Mouse (Mus musculus) heart, postnatal 4 days (tissue): ENCODE data around the gene Acbd5. TPM values are rescaled to one million over a fixed set of nuclear protein-coding genes. Genes with fewer than 3 reads are reported as not detected.
"Not testable (repeated sequence)": the region's sequence is repeated elsewhere in the genome, so short reads cannot be mapped to it uniquely, and the experiment has no call there.

Experiments
- DNase-seq: peaks from one replicate; pipeline ENCODE4 v3.0.0; 2021
- total RNA-seq, 2 experiments: library from RNA; stranded (reverse); gene quantifications; 2 replicates each; pipeline ENCODE4 v1.2.3; 2021

Gene Acbd5
- 10 to 100 TPM; 24.0 to 27.1 TPM for total RNA-seq

DNA sequence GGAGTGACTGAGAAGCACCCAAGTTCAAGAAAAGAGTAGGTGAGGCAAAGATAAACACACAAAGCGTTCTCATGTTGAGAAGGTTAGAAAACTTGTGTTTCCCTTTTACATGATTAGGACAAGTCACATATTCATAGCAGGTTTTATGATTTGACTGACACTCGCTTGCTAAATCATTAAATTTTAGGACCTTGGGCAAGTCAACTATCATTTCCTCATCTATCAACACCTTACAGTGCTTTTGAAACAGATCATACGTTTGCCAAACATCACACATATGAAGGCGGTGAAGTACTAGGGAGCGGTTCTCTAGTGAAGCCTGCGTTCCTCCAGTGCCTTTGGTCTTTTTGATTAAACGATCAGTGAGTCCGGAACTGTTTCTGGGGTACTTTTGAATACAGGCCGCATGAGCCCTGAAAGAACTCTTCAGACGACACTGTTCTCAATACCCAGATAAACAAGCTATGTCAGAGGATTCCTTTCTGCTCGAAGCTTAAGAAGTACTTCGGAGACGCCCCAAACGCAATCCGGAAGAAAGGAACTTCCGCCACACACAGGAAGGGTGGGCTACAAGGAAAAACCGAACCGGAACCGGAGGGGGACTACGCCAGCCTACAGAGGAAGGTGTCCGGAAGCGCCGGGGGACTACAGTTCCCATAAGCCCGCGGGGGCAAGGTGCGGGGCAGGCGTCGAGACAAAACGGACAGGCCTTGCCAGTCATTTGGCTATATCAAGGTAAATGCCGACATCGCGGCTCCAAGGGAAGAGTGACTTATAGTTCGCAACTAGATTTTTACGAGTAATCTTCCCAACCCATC is at the start of gene Acbd5:
Gene Acbd5, plus strand, starts transcription at position 616 of the 818 bp plus-strand sequence.
- DNase-seq = peak; percentile 94

DNA sequence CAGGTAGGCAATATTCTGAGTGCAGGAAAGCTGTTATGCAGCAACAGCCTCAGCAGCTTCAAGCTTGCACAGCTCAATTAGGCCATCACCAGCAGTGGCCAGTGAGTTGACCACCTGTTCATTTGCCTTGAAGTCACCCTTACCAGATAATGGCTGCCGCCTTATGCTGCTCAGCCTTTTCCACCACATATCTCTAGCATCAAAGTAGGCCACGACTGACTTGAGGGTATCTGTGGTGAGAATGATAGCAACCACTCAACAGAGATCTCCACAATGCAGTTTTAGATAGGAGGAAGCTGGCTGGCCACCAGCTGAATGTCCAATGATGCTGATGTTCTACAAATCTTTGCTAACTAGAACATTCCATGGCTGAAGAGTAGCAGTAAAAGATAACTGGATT is 48.8 kb upstream of the Acbd5 start:
- DNase-seq = no peak

DNA sequence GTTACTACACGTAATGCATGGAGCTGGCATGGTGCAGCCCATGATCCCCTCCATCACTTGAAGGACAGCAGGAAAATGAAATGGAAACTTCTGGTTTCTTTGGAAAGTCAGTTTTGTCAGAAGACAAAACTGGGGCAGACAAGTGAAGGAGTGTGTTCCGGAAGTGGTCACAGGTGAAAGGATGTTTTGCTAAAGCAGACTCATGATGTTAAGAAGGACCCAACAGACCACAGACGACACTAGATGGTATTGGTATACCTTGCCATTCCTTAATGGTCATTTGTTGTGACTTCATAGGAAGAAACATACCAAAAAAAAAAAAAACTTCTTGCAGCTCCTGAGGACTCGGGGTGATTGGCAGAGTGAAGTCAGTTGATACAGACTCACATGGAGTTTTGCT is 46.6 kb upstream of the Acbd5 start:
- no peak for DNase-seq

DNA sequence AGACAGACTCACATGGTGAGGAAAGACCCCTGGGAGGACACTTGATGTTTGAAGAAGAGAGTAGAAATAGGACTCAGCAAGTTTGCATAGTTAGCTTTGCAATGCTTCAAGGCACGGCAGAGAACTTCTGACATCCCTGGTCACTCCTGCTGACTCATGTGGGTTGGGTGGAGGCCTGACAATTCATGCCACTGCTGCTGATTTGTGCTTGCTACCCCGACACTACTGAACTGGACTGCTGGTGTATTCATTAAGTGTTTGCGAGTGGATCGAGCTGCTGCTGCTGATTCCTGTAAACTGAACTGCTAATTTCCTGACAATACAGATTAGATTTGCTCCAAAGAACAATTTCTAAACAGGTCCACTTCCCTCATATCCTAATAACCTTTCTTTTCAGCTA is 46.2 kb upstream of the Acbd5 start:
- peak; percentile 18 for DNase-seq

DNA sequence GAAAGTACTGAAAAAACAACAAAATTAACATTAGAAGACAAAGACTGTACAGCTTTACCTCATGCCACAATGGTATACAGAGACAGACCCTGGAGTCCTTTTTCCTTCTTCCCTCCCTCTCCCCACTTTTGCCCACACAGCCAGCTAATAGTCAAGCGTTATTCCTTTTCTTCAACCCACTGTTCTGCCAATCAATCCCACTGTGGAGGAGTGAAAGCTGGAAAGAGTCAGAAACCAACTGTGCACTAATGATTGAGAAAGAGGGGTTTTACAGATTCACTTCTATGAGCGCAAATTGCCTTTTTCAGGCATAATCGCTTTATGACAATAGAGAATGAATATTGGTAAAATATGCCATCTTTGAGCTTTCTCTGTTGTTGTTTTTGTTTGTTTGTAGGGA is 44.9 kb upstream of the Acbd5 start:
- no peak for DNase-seq

DNA sequence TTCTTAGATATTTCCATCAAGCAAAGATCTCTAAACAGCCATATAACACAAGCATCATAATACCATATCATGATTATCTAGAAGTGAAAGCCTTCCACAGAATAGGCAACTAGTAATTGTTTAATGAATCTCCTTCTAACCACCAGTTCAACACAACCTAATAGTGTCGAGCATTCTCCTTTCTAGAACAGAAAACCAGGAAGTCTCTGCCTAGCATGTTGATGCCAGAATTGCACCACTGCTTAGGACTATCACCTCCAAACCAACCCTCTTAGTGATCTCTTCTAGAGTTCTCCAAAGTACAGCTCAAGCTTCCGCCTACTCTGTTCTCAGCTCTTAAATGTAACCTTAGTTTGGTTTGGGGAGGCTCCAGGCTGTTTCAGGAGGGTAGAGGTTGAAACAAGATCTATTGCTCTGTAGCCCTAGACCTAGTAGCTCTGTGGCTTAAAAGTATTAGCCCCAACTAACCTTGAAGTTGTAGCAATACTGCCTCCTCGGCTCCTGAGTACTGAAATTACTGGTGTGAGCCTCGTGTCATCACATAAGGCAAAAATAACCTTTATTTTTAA is 44.2 kb upstream of the Acbd5 start:
- DNase-seq = no peak

DNA sequence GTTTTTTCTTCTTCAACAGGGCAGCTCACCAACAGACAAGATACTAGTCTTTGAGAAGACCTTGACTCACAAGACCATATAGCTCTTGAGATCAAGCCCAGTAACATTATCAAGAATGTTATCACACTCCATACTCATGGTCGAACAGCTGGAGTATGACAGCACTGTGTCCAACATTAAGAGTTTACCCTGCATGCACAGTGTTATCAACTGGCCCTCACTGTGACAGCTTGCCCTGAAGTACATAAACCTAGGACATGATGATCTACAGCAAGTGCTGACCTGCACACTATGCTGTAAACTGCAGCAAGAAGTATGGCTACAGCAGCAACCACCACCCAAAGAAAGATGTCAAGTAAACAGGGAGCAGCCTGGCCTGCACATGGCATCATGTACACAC is 41.6 kb upstream of the Acbd5 start:
- DNase-seq = no peak

DNA sequence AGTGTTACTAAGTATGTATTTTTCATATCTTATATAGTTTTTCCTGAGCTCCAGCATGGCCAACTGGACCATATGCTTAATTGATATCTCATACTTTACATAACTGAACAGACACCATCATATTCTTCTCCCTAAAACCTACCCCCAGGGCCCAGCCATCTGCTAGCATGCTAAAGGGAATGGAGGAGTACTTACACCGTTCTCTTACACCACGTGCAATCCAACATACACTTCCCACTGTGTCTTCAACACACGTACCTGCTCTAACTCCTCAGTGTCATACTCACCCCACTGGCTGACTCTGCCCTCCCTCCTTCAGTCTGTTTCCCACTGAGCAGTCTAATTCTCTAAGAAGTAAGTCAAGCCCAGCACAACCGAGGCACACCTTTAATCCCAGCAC is 39.1 kb upstream of the Acbd5 start:
- no peak for DNase-seq

DNA sequence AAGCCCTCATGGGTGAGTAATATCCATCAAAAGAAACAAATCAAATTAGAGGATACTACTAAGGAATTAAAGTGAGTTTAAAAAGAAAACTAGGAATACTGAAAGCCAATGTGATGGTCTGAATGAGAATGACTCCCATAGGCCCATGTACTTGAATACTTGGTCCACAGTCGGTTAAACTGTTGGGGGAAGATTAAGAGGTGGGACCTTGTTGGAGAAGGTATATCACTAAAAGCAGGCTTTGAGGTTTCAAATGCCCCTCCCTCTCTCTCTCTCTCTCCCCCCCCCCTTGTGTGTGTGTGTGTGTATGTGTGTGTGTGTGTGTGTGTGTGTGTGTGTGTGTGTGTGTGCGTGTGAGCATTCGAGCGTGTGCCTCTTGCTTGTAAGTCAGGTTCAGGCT is 37.3 kb upstream of the Acbd5 start:
- no peak for DNase-seq

DNA sequence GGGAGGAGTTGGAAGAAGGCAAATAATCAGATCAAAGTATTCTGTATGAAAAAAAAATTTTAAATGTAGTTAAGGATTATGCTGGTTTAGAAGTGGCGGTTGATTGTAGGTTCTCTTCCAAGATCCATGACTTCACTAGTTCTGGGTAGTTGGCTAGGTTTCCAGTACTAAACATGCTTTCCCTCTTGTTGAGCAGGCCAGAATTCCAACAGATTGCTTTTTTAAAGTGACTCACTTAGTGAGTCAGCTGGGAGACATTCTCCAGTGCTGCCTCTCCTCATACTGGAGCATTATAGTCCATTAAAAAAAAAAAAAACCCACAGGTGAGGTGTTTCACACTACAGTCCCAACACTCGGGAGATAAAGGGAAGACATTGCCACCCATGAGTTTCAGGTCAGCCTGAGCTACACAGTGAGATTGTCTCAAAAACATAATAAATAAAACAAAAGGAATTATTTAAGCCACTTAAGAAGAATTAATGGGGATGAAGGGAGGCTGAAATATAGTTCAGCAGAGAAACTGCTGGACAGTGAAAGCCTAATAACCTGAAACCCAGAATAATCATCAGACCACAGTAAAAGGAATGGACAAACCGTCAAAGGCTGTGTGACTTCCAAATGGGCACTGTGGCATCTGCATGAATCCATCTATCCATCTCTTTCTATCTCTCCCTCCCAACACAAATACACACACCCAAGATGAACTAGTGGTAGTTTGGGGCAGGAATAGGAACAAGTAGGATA is 33.1 kb upstream of the Acbd5 start:
- no peak for DNase-seq

DNA sequence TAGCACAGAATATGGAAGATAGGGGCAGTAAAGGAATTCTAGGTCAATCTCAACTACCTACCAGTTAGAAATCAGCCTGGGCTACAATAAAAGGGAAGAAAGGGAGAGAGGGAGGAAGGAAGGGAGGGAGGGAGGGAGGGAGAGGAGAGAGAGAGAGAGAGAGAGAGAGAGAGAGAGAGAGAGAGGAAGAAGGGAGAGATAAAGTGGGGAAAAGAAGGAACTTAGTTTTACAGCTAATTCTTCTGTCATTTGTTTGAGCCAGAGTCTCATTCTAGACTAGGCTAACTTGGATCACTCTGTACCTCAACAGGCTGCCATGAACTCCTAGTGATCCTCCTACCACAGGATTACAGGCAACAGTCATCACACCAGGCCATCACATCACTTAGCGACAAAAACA is 32.5 kb upstream of the Acbd5 start:
- no peak for DNase-seq

DNA sequence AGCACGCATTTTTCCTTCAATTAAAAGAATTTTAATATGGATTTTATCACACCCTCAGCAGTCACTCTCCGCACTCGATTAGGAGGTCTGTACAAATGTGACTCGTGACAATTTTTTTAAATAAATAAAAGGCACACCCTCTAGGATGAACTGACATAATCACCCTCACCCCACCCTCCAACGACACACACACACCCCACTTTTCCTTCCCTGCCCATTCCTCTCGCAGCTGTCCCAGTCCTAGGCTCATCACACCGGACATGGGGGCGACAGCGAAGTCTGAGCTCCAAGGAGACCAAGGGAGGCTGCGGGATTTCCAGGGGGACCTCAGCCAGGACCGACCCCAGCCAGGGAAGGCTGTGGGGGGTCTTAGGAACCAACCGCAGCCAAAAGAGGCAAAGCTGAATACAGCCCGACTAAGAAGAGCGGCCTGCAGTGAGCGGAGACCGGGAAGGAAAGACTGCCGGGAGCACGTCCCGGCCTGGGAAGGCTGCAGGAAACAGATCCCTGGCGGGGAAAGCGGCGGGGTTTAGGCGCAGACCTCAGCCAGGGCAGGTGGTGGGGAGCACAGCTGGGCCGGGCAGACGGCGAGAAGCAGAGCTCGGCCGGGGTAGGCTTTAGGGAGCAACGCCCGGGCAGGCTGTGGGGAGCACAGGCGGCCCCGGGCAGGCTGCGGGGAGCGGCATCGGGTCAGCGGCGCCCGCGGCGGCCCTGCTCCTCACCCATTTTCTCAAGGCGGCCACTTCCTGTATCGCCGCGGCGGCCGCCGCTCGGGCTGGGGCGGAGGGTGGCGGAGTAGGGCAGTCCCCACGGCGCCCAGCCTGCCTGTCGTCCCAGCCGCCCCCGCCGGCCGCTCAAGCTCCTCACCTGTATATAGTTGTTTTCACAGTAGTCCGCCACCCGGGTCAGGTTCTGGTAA is 28.6 kb upstream of the Acbd5 start:
- peak; percentile 64 for DNase-seq

DNA sequence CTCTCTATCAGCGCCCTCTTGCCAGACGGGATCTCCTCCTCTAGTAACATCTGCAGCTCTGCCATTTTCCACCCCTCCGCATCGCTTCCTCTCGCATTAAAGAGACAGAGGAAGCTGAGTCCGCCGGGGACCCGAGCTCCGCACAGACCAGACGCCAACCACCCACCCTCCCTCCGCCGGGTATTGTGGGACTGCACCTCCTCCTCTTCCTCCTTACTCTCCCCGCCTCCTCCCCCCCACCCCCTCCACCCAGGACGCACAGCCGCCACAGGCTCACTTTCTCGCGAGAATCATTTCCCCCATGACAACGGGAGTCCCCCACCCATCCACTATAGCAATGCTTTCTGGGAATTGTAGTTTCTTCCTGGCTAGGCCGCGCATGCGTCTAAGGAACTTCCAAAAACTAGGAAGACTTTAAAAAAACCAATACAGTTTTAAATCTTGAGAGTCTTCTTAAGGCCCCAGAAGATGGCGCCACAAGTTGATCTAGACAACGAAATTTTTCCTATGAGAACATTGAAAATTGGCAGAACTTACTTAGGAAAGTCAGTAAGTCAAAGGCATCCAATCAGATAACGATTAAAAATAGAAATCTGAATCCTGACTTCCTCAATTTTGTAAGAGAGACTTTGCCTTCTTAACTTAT is 27.8 kb upstream of the Acbd5 start, which contains the start of gene Abi1:
Gene Abi1, minus strand, starts transcription at position 241 of the 646 bp plus-strand sequence.
- peak; percentile 91 for DNase-seq

DNA sequence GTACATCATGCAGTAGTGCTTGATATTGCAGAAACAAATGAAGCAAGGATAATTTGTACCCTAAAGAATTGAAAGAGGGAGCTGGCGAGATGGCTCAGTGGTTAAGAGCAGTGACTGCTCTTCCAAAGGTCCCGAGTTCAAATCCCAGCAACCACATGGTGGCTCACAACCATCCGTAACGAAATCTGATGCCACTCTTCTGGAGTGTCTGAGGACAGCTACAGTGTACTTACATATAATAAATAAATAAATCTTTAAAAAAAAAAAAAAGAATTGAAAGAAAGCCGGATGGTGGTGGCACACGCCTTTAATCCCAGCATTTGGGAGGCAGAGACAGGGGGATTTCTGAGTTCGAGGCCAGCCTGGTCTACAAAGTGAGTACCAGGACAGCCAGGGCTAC is 27.3 kb upstream of the Acbd5 start:
- DNase-seq = not testable (repeated sequence)

DNA sequence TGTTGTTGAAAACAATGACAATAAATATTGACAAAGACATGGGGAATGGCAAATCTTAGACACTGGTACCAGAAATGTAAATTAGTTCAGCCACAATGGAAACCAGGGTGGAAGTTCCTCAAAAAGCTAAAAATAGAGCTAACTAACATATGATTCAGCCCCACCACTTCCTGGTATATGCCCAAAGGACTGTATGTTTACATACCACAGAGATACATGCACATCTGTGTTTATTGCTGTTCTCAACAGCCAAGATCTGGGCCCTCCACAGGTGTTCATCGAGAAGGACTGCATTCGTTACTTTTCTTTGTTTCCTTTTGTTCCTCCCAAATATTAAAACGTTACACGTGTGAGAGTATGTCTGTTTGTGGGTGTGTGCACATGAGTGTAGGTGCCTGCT is 26.5 kb upstream of the Acbd5 start:
- DNase-seq = no peak

DNA sequence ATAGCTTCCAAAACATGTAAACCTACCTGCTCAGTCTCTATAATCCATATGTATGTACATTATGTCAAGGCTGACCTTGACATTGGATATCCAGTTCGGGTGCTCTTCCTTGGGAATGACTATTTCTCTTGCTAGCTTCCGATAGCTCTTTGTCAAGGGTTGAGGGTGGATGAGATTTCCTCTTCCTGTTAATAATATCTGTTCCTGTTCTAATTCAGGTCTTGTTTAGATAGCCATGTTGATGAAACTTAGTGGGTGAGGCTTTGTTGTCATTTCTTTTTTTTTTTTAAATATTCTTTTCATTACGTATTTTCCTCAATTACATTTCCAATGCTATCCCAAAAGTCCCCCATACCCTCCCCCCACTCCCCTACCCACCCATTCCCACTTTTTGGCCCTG is 25.8 kb upstream of the Acbd5 start:
- no peak for DNase-seq

DNA sequence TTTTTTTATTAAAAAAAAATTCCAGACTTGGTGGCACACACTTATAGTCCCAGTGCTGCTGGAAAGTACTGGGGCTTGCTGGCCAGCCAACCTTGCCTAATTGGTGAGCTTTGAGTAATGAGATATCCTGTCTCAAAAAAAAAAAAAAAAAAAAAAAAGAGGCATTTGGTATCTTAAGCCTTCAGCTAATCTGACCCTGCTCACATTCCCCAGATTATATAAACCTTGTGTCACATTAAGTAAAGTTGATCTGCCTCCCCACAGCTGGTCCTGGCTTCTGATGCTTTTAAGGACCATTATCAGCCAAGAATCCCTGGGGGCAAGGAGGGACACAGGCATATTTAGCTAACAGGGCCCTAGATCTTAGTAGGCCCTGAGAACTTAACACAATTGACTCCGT is 22.3 kb upstream of the Acbd5 start:
- no peak for DNase-seq

DNA sequence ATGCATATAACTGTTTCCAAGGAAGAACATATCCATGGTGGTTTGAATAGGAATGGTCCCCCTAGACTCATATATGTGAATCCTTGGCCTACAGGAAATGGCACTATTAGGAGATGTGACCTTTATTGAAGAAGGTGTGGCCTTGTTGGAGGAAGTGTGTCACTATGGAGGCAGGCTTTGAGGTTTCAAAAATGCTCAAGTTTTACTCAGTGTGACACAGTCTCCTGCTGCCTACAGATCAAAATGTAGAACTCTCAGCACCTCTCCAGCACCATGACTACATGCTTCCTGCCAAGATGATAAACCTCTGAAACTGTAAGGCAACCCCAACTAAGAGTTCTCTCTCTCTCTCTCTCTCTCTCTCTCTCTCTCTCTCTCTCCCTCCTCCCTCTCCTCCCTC is 20.0 kb upstream of the Acbd5 start:
- no peak for DNase-seq

DNA sequence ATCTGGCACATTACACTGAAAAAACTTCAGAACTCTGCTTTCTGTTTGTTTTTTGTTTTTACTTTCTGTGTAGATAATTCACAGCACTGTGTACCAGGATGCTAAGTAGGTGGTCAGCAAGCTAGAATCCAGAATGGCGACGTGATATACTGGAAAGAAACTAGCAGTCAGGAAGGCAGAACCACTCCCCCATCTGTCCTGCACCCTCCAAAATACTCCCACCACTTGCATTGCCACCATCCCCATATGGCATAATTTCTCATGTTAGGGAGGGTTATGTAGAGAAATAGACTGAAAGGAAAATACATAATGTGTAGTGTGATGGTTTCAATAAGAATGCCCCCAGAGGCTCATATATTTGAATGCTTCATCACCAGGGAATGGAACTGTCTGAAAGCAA is 16.1 kb upstream of the Acbd5 start:
- no peak for DNase-seq

DNA sequence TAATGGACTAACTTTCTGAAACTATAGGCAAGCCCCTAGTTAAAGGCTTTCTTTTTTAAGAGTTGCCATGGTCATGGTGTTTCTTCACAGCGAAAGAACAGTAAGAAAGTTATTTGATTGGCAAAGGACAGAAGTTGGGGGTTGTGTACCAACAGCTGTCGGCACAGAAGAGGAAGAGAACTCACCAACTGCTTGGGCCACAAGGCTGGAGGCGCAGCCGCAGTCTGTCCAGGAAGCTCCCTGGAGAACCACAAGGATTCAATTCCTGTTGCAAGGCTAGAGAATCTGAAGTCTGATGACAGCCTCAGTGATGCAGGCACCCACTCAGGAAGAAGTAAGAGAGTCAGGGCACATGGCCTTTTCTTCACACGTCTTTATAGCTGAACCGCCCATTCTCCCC is 15.4 kb upstream of the Acbd5 start:
- DNase-seq = peak; percentile 7

DNA sequence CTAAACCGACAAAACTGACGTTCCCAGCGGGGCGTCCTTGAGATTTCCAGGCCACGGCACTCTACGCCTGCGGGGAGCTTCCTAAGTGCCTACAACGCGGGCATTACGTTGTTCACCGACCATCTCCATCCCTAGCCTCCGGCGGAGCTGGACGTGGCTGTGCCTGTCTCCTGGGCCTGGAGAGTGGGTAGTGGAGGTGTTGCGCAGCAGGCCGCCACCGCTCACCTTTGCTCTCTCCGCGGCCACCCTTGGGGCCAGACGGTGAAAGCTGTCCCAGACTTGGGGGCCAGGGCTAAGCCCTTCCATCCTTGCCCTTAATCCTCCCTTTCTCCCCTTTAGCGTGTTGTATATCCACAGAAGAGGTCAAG is 387 bp downstream of the Acbd5 start:
- no peak for DNase-seq
